ENCODE assay signal across 10 mouse cellular contexts in genomic region chr15:102115731-102116231, GRCm38 (mm10). TPM values are rescaled to one million over a fixed set of nuclear protein-coding genes. Genes with fewer than 3 reads are reported as not detected.
A peak's percentile ranks its signal among the peaks of the same experiment; 100 is the strongest.
DNase-seq lines count a peak whose midpoint lies in the region; ATAC-seq and TF ChIP-seq lines count a peak whose summit lies in the region.
"Had no signal": no experiment of that assay in that cellular context is flagged by ENCODE, and none has a peak within 500 bp of the region (broad histone marks: within the 10 kb centered on the region; RNA-seq: fewer than 3 reads in every experiment).

No protein-coding gene starts in this region.

- H3K36me3 ChIP-seq in heart, embryonic 10.5 days, result peaks cover 98% of the 10 kb centered on the region
- H3K36me3 ChIP-seq in thymus, adult 2 months (ENCODE audit: control insufficient read depth, insufficient read depth, low read length), result peaks cover 29% of the 10 kb centered on the region
- H3K36me3 ChIP-seq in forebrain, embryonic 14.5 days (ENCODE audit: control insufficient read depth, insufficient read depth, low read length), result peaks cover 57% of the 10 kb centered on the region
- peaks cover 22% of the 10 kb centered on the region for H3K36me3 ChIP-seq in neural tube, embryonic 14.5 days (ENCODE audit: control insufficient read depth, insufficient read depth, low read length)

- H3K4me3 ChIP-seq in heart, embryonic 10.5 days, result no peak overlapping the region
- no peak overlapping the region for H3K4me3 ChIP-seq in thymus, adult 2 months (ENCODE audit: control insufficient read depth, insufficient read depth, low read length)
- no peak overlapping the region for H3K4me3 ChIP-seq in forebrain, embryonic 14.5 days (ENCODE audit: low read depth, low read length)
- H3K4me3 ChIP-seq in neural tube, embryonic 14.5 days (ENCODE audit: low read depth, low read length), result no peak overlapping the region

- H3K9me3 ChIP-seq in heart, embryonic 10.5 days, result no peaks in the 10 kb centered on the region
- H3K9me3 ChIP-seq in forebrain, embryonic 14.5 days (replicated peaks; ENCODE audit: control insufficient read depth, low read length), result no peaks in the 10 kb centered on the region
- no peaks in the 10 kb centered on the region for H3K9me3 ChIP-seq in neural tube, embryonic 14.5 days (ENCODE audit: control insufficient read depth, low read length)

- WGBS in heart, embryonic 10.5 days, result 75% methylated on average over 9 of the region's 9 CpGs
- WGBS in thymus, adult 2 months, result 22% methylated on average over 9 of the region's 9 CpGs
- 63% methylated on average over 9 of the region's 9 CpGs for WGBS in forebrain, embryonic 14.5 days
- WGBS in neural tube, embryonic 14.5 days, result 74% methylated on average over 9 of the region's 9 CpGs

- no peak overlapping the region for H3K4me2 ChIP-seq in forebrain, embryonic 14.5 days (ENCODE audit: low read length)
- H3K4me2 ChIP-seq in neural tube, embryonic 14.5 days (ENCODE audit: low read depth, low read length), result no peak overlapping the region

- DNase-seq in heart, embryonic 10.5 days (ENCODE audit: low spot score), result no peak
- no peak for DNase-seq in heart, postnatal 36 days
- peak; percentile 55 for DNase-seq in thymus, postnatal 0 days (ENCODE audit: low spot score)
- no peak for DNase-seq in thymus, adult 2 months
- no peak for DNase-seq in forebrain, embryonic 14.5 days (ENCODE audit: low spot score)
- DNase-seq in layer of hippocampus, adult 8-10 months (ENCODE audit: low spot score in 2 of 2), result no peak
- no peak for DNase-seq in embryo, embryonic 10.5 days (ENCODE audit: low spot score)
- DNase-seq: gastrocnemius, postnatal 25 days; lung, adult 18-20 months had no signal

- intact Hi-C loops in heart, postnatal 36 days (cut with DNase I), result no loop called here

- TF ChIP-seq CTCF in thymus, adult 2 months (IDR thresholded peaks at IDR 0.05; ENCODE audit: borderline replicate concordance, control insufficient read depth, extremely low read depth, insufficient read depth, low read length, poor library complexity), result no peak

- no peaks in the 10 kb centered on the region for H3K27me3 ChIP-seq in heart, embryonic 10.5 days (ENCODE audit: insufficient read depth, poor library complexity, severe bottlenecking)
- H3K27me3 ChIP-seq in thymus, adult 2 months (ENCODE audit: control insufficient read depth, insufficient read depth, low read length), result no peaks in the 10 kb centered on the region
- H3K27me3 ChIP-seq in forebrain, embryonic 14.5 days (replicated peaks; ENCODE audit: control insufficient read depth, insufficient read depth, low read length), result no peaks in the 10 kb centered on the region
- H3K27me3 ChIP-seq in neural tube, embryonic 14.5 days (ENCODE audit: control insufficient read depth, insufficient read depth, low read length), result no peaks in the 10 kb centered on the region

- no peak overlapping the region for H3K9ac ChIP-seq in forebrain, embryonic 14.5 days (ENCODE audit: low read length)
- no peak overlapping the region for H3K9ac ChIP-seq in neural tube, embryonic 14.5 days (replicated peaks; ENCODE audit: low read depth, low read length)

- no peak for TF ChIP-seq POLR2A in thymus, adult 2 months (IDR thresholded peaks at IDR 0.05; ENCODE audit: control insufficient read depth, extremely low read depth, insufficient read depth, low read length, poor library complexity)

- H3K27ac ChIP-seq in heart, embryonic 10.5 days, result peak overlapping the region; percentile 36; the same call in 1 of the 2 replicates
- H3K27ac ChIP-seq in thymus, adult 2 months (ENCODE audit: control insufficient read depth, insufficient read depth, low read length), result no peak overlapping the region
- H3K27ac ChIP-seq in forebrain, embryonic 14.5 days (ENCODE audit: low read depth, low read length), result peak overlapping the region; percentile 85
- H3K27ac ChIP-seq in neural tube, embryonic 14.5 days (ENCODE audit: low read depth, low read length), result peak overlapping the region; percentile 44; the same call in 1 of the 2 replicates

- no peak for ATAC-seq in forebrain, embryonic 14.5 days
- ATAC-seq in neural tube, embryonic 14.5 days (ENCODE audit: low read depth), result no peak

- H3K4me1 ChIP-seq in heart, embryonic 10.5 days, result peaks cover 14% of the 10 kb centered on the region
- H3K4me1 ChIP-seq in thymus, adult 2 months (replicated peaks; ENCODE audit: control insufficient read depth, insufficient read depth, low read length), result peaks cover 11% of the 10 kb centered on the region; the same call in 1 of the 2 replicates
- H3K4me1 ChIP-seq in forebrain, embryonic 14.5 days (ENCODE audit: control insufficient read depth, insufficient read depth, low read length), result peaks cover 7% of the 10 kb centered on the region
- peaks cover 3% of the 10 kb centered on the region; the same call in 1 of the 2 replicates for H3K4me1 ChIP-seq in neural tube, embryonic 14.5 days (ENCODE audit: control insufficient read depth, insufficient read depth, low read length)

RNA-seq across cellular contexts. Expression of gene Tns2, which starts 15.6 kb away (rescaled TPM):
- 19.8 and 19.9 TPM in 2 replicates for polyA plus RNA-seq in heart, embryonic 10.5 days (2016; fragmentation: Nextera tagmentation; extraction: Ambion mirVana)
- 100 to 1,000 TPM; 128 to 129 TPM for total RNA-seq in heart, postnatal 36 days (2021)
- 4.4 and 5.2 TPM in 2 replicates for polyA plus RNA-seq in thymus, postnatal 0 days (2015; fragmentation: Nextera tagmentation; extraction: Ambion mirVana)
- polyA plus RNA-seq in thymus, adult 2 months (2012; rRNA removed), result 15.9 and 26.4 TPM in 2 replicates
- 5.5 and 8.2 TPM in 2 replicates for polyA plus RNA-seq in forebrain, embryonic 14.5 days (2014; fragmentation: Nextera tagmentation; extraction: Ambion mirVana)
- 4.3 and 9.5 TPM in 2 replicates for polyA plus RNA-seq in neural tube, embryonic 14.5 days (2014; fragmentation: Nextera tagmentation; extraction: Ambion mirVana)
- total RNA-seq in layer of hippocampus, adult 8-10 months (2022), result 10 to 100 TPM; 22.4 to 26.9 (median 24.8) TPM

RNA-seq across cellular contexts. Expression of gene Spryd3, which starts 20.3 kb away (rescaled TPM):
- polyA plus RNA-seq in heart, embryonic 10.5 days (2016; fragmentation: Nextera tagmentation; extraction: Ambion mirVana), result 19.0 and 19.4 TPM in 2 replicates
- total RNA-seq in heart, postnatal 36 days (2021), result 10 to 100 TPM; 14.8 to 14.9 TPM
- polyA plus RNA-seq in thymus, postnatal 0 days (2015; fragmentation: Nextera tagmentation; extraction: Ambion mirVana), result 19.1 and 19.9 TPM in 2 replicates
- 40.8 and 43.1 TPM in 2 replicates for polyA plus RNA-seq in thymus, adult 2 months (2012; rRNA removed)
- polyA plus RNA-seq in forebrain, embryonic 14.5 days (2014; fragmentation: Nextera tagmentation; extraction: Ambion mirVana), result 20.9 and 28.1 TPM in 2 replicates
- 59.6 and 61.8 TPM in 2 replicates for polyA plus RNA-seq in neural tube, embryonic 14.5 days (2014; fragmentation: Nextera tagmentation; extraction: Ambion mirVana)
- 100 to 1,000 TPM; 144 to 152 (median 146) TPM for total RNA-seq in layer of hippocampus, adult 8-10 months (2022)

RNA-seq across cellular contexts. Expression of gene Igfbp6, which starts 28.4 kb away (rescaled TPM):
- 0.64 and 0.67 TPM in 2 replicates for polyA plus RNA-seq in heart, embryonic 10.5 days (2016; fragmentation: Nextera tagmentation; extraction: Ambion mirVana)
- 10 to 100 TPM; 31.4 to 40.9 TPM for total RNA-seq in heart, postnatal 36 days (2021)
- polyA plus RNA-seq in thymus, postnatal 0 days (2015; fragmentation: Nextera tagmentation; extraction: Ambion mirVana), result 6.8 and 7.5 TPM in 2 replicates
- polyA plus RNA-seq in thymus, adult 2 months (2012; rRNA removed), result 17.8 and 30.2 TPM in 2 replicates
- polyA plus RNA-seq in forebrain, embryonic 14.5 days (2014; fragmentation: Nextera tagmentation; extraction: Ambion mirVana), result 1.3 and 1.6 TPM in 2 replicates
- 0.74 and 1.7 TPM in 2 replicates for polyA plus RNA-seq in neural tube, embryonic 14.5 days (2014; fragmentation: Nextera tagmentation; extraction: Ambion mirVana)
- total RNA-seq in layer of hippocampus, adult 8-10 months (2022), result 10 to 100 TPM; 11.2 to 13.6 (median 12.7) TPM

RNA-seq across cellular contexts. Expression of gene Soat2, which starts 34.5 kb away (rescaled TPM):
- polyA plus RNA-seq in heart, embryonic 10.5 days (2016; fragmentation: Nextera tagmentation; extraction: Ambion mirVana), result 2.0 and 7.9 TPM in 2 replicates
- not detected for total RNA-seq in heart, postnatal 36 days (2021)
- 1.0 and 1.1 TPM in 2 replicates for polyA plus RNA-seq in thymus, postnatal 0 days (2015; fragmentation: Nextera tagmentation; extraction: Ambion mirVana)
- 3.8 and 4.1 TPM in 2 replicates for polyA plus RNA-seq in thymus, adult 2 months (2012; rRNA removed)
- polyA plus RNA-seq in forebrain, embryonic 14.5 days (2014; fragmentation: Nextera tagmentation; extraction: Ambion mirVana), result not detected in 2 replicates
- polyA plus RNA-seq in neural tube, embryonic 14.5 days (2014; fragmentation: Nextera tagmentation; extraction: Ambion mirVana), result not detected in 2 replicates
- under 1 TPM in 2 of 4 experiments, not detected in 2; 0.20 to 0.39 TPM for total RNA-seq in layer of hippocampus, adult 8-10 months (2022)

RNA-seq across cellular contexts. Expression of gene Eif4b, which starts 42.2 kb away (rescaled TPM):
- 85.5 and 99.6 TPM in 2 replicates for polyA plus RNA-seq in heart, embryonic 10.5 days (2016; fragmentation: Nextera tagmentation; extraction: Ambion mirVana)
- total RNA-seq in heart, postnatal 36 days (2021), result 100 to 1,000 TPM; 149 to 165 TPM
- polyA plus RNA-seq in thymus, postnatal 0 days (2015; fragmentation: Nextera tagmentation; extraction: Ambion mirVana), result 93.3 and 103 TPM in 2 replicates
- 99.3 and 108 TPM in 2 replicates for polyA plus RNA-seq in thymus, adult 2 months (2012; rRNA removed)
- 99.3 and 100 TPM in 2 replicates for polyA plus RNA-seq in forebrain, embryonic 14.5 days (2014; fragmentation: Nextera tagmentation; extraction: Ambion mirVana)
- 77.6 and 96.9 TPM in 2 replicates for polyA plus RNA-seq in neural tube, embryonic 14.5 days (2014; fragmentation: Nextera tagmentation; extraction: Ambion mirVana)
- 100 to 1,000 TPM; 175 to 212 (median 192) TPM for total RNA-seq in layer of hippocampus, adult 8-10 months (2022)
